Mouse (Mus musculus): ENCODE measurements around the gene Bsn.

DNA sequence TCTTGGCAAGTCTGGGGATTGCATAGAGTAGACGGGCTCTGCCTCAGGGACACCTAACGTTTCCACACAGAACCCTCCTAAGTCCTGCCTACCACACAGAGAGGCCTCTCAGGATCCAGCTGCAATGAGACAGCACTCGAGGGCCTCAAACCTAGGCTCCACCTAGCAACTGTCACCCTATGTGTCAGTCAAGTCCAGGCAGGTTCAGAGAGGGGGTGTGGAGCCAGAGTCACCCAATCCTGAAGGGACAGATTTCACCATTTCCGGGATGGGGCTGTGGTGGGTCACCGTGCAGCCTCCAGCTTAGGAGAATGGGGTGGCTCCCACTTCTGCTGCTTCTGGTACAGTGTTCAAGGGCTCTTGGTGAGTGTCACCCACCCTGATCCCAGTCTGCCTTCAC is 110.0 kb downstream of the Bsn start, which contains the start of gene Mst1:
- TF ChIP-seq GATA1 (IDR thresholded peaks at IDR 0.05; ENCODE audit: borderline replicate concordance, low read length) (no peak), FLI1 (IDR thresholded peaks at IDR 0.05; ENCODE audit: low read length) (no peak)
